Mouse (Mus musculus) activated CD4-positive, CD25-positive, alpha-beta regulatory T cell (primary cell): ENCODE measurements around the gene P4htm. TPM values are rescaled to one million over a fixed set of nuclear protein-coding genes. Genes with fewer than 3 reads are reported as not detected.

Experiments used
- polyA plus RNA-seq, 2 experiments: library from polyadenylated mRNA; unstranded; fragments of 100-300 nt; shearing (Covaris generic); gene quantifications; one replicate each; pipeline ENCODE4 v1.2.1; 2017

Gene P4htm
- polyA plus RNA-seq: 10 to 100 TPM in 1 of 2 experiments, 1 to 10 TPM in 1; 8.7 to 11.6 TPM

GRCm38 (mm10) chr9:108596998-108597764, at the start of gene P4htm:
P4htm (minus strand) TSS chr9:108597667.

GRCm38 (mm10) chr9:108578545-108579343, 18.7 kb downstream of the P4htm start, which contains the start of gene Wdr6:
Wdr6 (minus strand) TSS chr9:108578739.

GRCm38 (mm10) chr9:108569381-108570206, 27.9 kb downstream of the P4htm start, which contains the start of gene Dalrd3:
Dalrd3 (plus strand) TSS chr9:108569886.

GRCm38 (mm10) chr9:108566815-108567776, 30.4 kb downstream of the P4htm start, which contains the start of gene Ndufaf3:
Ndufaf3 (minus strand) TSS chr9:108567434.

GRCm38 (mm10) chr9:108560227-108560841, 37.1 kb downstream of the P4htm start, which contains the start of gene Impdh2:
Impdh2 (plus strand) TSS chr9:108560286.

Other genes starting within 250 kb of the P4htm start
- 100 to 1,000 TPM; 119 to 134 TPM for gene Usp4, start 249.8 kb downstream of the P4htm start, polyA plus RNA-seq
- gene 1700102P08Rik, start 204.9 kb downstream of the P4htm start, polyA plus RNA-seq: under 1 TPM; 0.59 to 0.82 TPM
- gene Ccdc36, start 169.2 kb downstream of the P4htm start, polyA plus RNA-seq: under 1 TPM in 1 of 2 experiments, not detected in 1; 0.14 TPM
- gene BC048562, start 161.2 kb downstream of the P4htm start, polyA plus RNA-seq: not detected
- gene Ccdc71, start 137.1 kb downstream of the P4htm start, polyA plus RNA-seq: 10 to 100 TPM; 35.6 to 46.5 TPM
- gene Klhdc8b, start 136.1 kb downstream of the P4htm start, polyA plus RNA-seq: 1 to 10 TPM; 6.5 to 9.8 TPM
- gene Lamb2, start 117.9 kb downstream of the P4htm start, polyA plus RNA-seq: under 1 TPM; 0.12 to 0.41 TPM
- 100 to 1,000 TPM in 1 of 2 experiments, 10 to 100 TPM in 1; 63.7 to 115 TPM for gene Usp19, start 107.1 kb downstream of the P4htm start, polyA plus RNA-seq
- 100 to 1,000 TPM; 105 to 107 TPM for gene Qars, start 90.0 kb downstream of the P4htm start, polyA plus RNA-seq
- gene Qrich1, start 80.9 kb downstream of the P4htm start, polyA plus RNA-seq: 100 to 1,000 TPM; 142 TPM
- gene Impdh2, start 37.4 kb downstream of the P4htm start, polyA plus RNA-seq: 100 to 1,000 TPM in 1 of 2 experiments, 10 to 100 TPM in 1; 75.1 to 125 TPM
- 10 to 100 TPM; 56.3 to 86.8 TPM for gene Ndufaf3, start 30.2 kb downstream of the P4htm start, polyA plus RNA-seq
- gene Dalrd3, start 27.8 kb downstream of the P4htm start, polyA plus RNA-seq: 10 to 100 TPM; 71.9 to 82.4 TPM
- 10 to 100 TPM; 38.1 to 65.1 TPM for gene Wdr6, start 18.9 kb downstream of the P4htm start, polyA plus RNA-seq
- gene Arih2, start 51.7 kb upstream of the P4htm start, polyA plus RNA-seq: 10 to 100 TPM; 70.9 to 80.2 TPM
- 10 to 100 TPM; 76.3 to 95.7 TPM for gene Slc25a20, start 64.4 kb upstream of the P4htm start, polyA plus RNA-seq
- 10 to 100 TPM in 1 of 2 experiments, 1 to 10 TPM in 1; 9.3 to 17.8 TPM for gene Prkar2a, start 91.6 kb upstream of the P4htm start, polyA plus RNA-seq
- 10 to 100 TPM; 11.2 to 15.5 TPM for gene Ip6k2, start 186.1 kb upstream of the P4htm start, polyA plus RNA-seq
- 10 to 100 TPM in 1 of 2 experiments, 1 to 10 TPM in 1; 9.8 to 10.3 TPM for gene Nckipsd, start 210.7 kb upstream of the P4htm start, polyA plus RNA-seq
- under 1 TPM; 0.01 to 0.11 TPM for gene Celsr3, start 228.7 kb upstream of the P4htm start, polyA plus RNA-seq